Mouse (Mus musculus) midbrain, embryonic 11.5 days (tissue): ENCODE measurements around the gene Crabp2. TPM values are rescaled to one million over a fixed set of nuclear protein-coding genes. Genes with fewer than 3 reads are reported as not detected.

ENCODE experiments used
- ATAC-seq: fragments of 200-750 bp; cut with Nextera tagmentation; 2 replicates; pipeline ENCODE4 v1.8.0; 2017; ENCODE audit warnings: moderate TSS enrichment, moderate library complexity; ENCODE audit not compliant: low FRiP score
- DNase-seq: peaks from one replicate; pipeline ENCODE4 v3.0.0; 2015; ENCODE audit warnings: low spot score; ENCODE audit errors: missing footprints
- H3K27ac ChIP-seq: fragments of 300-500 bp; sonication (generic); 2 replicates; pipeline ENCODE4 v1.5.1; 2014; ENCODE audit warnings: low read depth, low read length
- H3K27me3 ChIP-seq: fragments of 300-500 bp; sonication (generic); 2 replicates; pipeline ENCODE4 v1.6.1; 2014; ENCODE audit warnings: mild to moderate bottlenecking, low read length, moderate library complexity, mixed read lengths; ENCODE audit not compliant: control insufficient read depth, insufficient read depth
- H3K36me3 ChIP-seq: fragments of 300-500 bp; sonication (generic); 2 replicates; pipeline ENCODE4 v1.6.1; 2014; ENCODE audit warnings: mild to moderate bottlenecking, low read length, moderate library complexity, mixed read lengths; ENCODE audit not compliant: control insufficient read depth, insufficient read depth
- H3K4me1 ChIP-seq: fragments of 300-500 bp; sonication (generic); 2 replicates; pipeline ENCODE4 v1.6.1; 2014; ENCODE audit warnings: low read length; ENCODE audit not compliant: control insufficient read depth, insufficient read depth
- H3K4me2 ChIP-seq: fragments of 300-500 bp; sonication (generic); 2 replicates; pipeline ENCODE4 v1.6.1; 2014; ENCODE audit warnings: mild to moderate bottlenecking, moderate library complexity
- H3K4me3 ChIP-seq: fragments of 300-500 bp; sonication (generic); 2 replicates; pipeline ENCODE4 v1.5.1; 2014; ENCODE audit warnings: low read depth, low read length
- H3K9ac ChIP-seq: fragments of 300-500 bp; sonication (generic); 2 replicates; pipeline ENCODE4 v1.6.1; 2014; ENCODE audit warnings: low read length
- H3K9me3 ChIP-seq: fragments of 300-500 bp; sonication (generic); 2 replicates; pipeline ENCODE4 v1.6.1; 2016; ENCODE audit warnings: low read length; ENCODE audit not compliant: control insufficient read depth
- WGBS: fragments of 180-500 bp; shearing (Covaris S2); extraction: QIAGEN DNeasy Blood & Tissue Kit; methylation state at CpG from one replicate; pipeline ENCODE4 v1.1.7; 2014; 5-methylcytosine and 5-hydroxymethylcytosine counted together
- polyA plus RNA-seq: library from polyadenylated mRNA; unstranded; fragments of >200 nt; fragmentation: Nextera tagmentation; extraction: Ambion mirVana; gene quantifications from 2 replicates; pipeline ENCODE4 v1.2.1, GENCODE M21; 2014

Gene Crabp2
- polyA plus RNA-seq, 1 experiment from 2014 or later = 540 TPM

DNA sequence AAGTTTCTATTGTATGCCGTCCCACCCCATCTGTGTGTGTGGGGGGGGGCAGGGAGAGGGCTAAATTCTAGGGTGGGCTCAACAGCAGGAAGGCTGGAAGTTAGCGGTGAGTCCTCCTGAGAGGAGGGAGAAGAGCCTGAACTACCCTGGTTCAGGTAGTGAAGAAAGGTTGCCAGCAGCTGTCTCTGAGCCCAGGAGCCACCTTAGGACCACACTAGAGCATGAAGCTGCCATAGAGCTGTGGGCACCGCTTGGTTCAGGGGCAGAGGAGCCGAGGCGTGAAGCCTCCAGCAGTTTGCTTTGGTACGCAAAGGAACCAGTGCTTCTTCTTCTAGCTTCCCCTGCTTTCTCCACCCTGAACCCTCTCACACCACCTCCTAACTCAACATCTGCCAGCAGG is 35.2 kb downstream of the Crabp2 start:
- ATAC-seq = no peak
- peaks cover 81% of the 10 kb centered on the region for H3K4me1 ChIP-seq
- no peaks in the 10 kb centered on the region for H3K27me3 ChIP-seq
- H3K4me3 ChIP-seq = no peak overlapping the region
- peak; percentile 86 for DNase-seq
- 43% methylated on average over 6 of the region's 6 CpGs for WGBS
- H3K4me2 ChIP-seq = peak overlapping the region; percentile 31
- H3K9me3 ChIP-seq = no peaks in the 10 kb centered on the region
- peak overlapping the region; percentile 84 for H3K27ac ChIP-seq
- peak overlapping the region; percentile 46 for H3K9ac ChIP-seq
- H3K36me3 ChIP-seq = no peaks in the 10 kb centered on the region

DNA sequence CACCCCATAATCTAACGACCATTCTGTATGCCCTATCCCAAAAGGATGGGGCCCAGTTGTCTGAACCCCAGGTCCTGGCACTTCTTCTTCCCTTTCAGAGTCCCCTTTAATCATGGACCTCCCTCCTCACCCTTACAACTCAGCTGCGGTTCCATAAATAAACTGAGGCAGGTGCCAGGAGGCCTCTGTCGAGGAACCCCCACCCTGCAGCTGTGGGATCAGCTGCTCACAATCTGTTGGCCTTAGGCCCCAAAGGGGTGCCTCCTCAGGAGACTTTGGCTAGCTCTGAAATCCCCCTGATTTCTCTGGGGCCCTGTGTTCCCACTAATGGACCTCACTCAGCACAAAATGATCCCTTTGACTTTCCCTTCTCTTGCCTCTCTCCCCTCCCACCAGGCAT is 35.6 kb downstream of the Crabp2 start:
- Histone ChIP-seq H3K4me1 (peaks cover 80% of the 10 kb centered on the region), H3K36me3 (no peaks in the 10 kb centered on the region), H3K27me3 (no peaks in the 10 kb centered on the region), H3K27ac (peak overlapping the region; percentile 84), H3K4me3 (no peak overlapping the region), H3K9ac (peak overlapping the region; percentile 10; the same call in 1 of the 2 replicates), H3K9me3 (no peaks in the 10 kb centered on the region), H3K4me2 (no peak overlapping the region)
- DNase-seq (no peak), ATAC-seq (no peak)
- 43% methylated on average over 3 of the region's 3 CpGs for WGBS

DNA sequence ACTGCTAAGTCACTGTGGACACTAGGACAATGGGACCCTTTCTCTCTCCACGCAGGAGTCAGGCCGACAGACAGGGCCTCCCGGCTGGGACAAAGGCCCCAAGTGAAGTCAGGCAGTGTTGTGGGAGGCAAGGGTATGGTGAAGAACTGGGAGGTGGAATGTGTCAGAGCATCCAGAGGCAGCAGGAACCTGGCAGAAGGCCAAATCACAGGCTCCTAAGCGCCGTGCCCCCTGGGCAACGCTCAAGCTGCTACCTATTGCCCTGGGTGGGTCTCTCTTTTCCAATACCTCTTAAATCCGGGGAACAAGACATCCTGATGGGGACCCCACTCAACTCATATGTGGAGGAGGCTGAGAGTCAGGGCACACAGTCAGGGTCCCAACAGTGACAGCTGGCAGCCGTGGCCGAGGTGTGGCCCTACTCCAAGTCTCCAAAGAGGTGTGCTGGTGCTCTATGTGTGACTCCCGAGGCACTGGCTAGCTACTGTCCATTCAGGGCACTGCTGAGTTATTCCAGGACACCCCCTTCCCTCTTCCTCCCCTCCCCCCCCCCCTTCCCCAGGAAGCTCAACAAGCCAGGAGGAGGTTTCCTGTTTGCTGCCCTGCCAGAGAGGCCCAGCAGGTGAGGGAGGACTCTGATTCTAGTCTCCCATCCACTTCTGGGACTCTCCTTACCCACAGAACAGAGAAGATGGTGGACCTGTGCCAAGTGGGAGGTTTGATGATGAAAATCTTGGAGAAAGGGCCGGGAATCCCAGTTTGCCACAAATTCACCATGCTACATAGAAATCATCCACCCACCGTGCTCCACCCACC is 37.2 kb downstream of the Crabp2 start:
- no peak overlapping the region for H3K4me3 ChIP-seq
- no peaks in the 10 kb centered on the region for H3K36me3 ChIP-seq
- DNase-seq = peak; percentile 93
- H3K9ac ChIP-seq = peak overlapping the region; percentile 42; the same call in 1 of the 2 replicates
- peak overlapping the region; percentile 71 for H3K27ac ChIP-seq
- peaks cover 67% of the 10 kb centered on the region for H3K4me1 ChIP-seq
- H3K9me3 ChIP-seq = no peaks in the 10 kb centered on the region
- no peaks in the 10 kb centered on the region for H3K27me3 ChIP-seq
- 0 out of 2 replicates have a peak, but pooled peaks have one; percentile 14 for ATAC-seq
- WGBS = 37% methylated on average over 12 of the region's 12 CpGs
- peak overlapping the region; percentile 18 for H3K4me2 ChIP-seq

DNA sequence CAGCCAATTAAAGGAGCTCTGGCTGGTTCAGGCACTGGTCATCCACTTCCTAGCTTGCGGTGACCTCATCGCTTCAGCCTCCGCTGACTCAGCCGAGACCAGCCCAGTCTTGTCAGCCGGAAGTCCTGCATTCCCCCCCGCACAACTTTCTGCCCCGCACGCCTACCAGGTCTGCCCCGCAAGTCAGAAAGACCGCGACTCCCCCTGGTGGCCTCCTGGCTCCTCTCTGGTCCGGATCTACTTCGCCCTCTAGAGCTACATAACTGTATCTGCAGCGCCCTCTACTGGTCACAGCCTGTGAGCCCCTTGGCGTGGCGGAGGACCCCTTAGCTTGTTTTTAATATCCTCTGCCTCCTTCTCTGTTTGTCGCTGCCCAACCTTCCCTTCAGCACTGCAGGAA is 38.4 kb downstream of the Crabp2 start:
- H3K4me1 ChIP-seq = peaks cover 60% of the 10 kb centered on the region
- peak; percentile 70 for ATAC-seq
- WGBS = under 1% methylated on average over 17 of the region's 17 CpGs

DNA sequence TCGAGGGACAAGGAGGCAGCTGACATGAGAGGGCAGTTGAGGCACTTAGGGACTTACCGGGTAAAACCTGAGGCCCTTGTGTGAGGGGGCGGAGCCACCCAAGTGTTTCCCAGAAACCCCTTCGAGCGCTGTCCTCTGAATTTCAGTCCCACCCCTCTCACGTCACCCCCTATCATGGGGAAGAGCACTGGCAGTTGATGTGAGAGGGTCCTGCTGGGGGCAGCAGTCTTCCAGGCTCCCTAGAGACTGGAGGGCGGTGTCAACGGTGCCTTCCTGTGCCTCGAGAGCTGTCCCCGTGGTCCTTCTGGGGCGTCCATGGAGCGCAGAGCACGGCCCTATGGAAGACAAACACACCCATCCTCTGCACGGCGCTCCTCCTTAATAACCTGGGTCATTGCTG is 39.2 kb downstream of the Crabp2 start:
- peak; percentile 64 for ATAC-seq
- peak; percentile 94 for DNase-seq
- Histone ChIP-seq H3K4me2 (peak overlapping the region; percentile 67), H3K27ac (peak overlapping the region; percentile 44), H3K4me1 (peaks cover 53% of the 10 kb centered on the region), H3K9ac (peak overlapping the region; percentile 52), H3K9me3 (no peaks in the 10 kb centered on the region), H3K4me3 (peak overlapping the region; percentile 26), H3K36me3 (no peaks in the 10 kb centered on the region), H3K27me3 (peaks cover 2% of the 10 kb centered on the region; the same call in 1 of the 2 replicates)
- WGBS = 1% methylated on average over 15 of the region's 15 CpGs

More for the DNA sequence above, 38.4 kb downstream of the Crabp2 start:
- H3K9me3 ChIP-seq = no peaks in the 10 kb centered on the region
- H3K4me3 ChIP-seq = peak overlapping the region; percentile 26
- H3K27ac ChIP-seq = peak overlapping the region; percentile 44; the same call in 1 of the 2 replicates
- peak overlapping the region; percentile 67 for H3K4me2 ChIP-seq
- no peaks in the 10 kb centered on the region for H3K27me3 ChIP-seq
- no peaks in the 10 kb centered on the region for H3K36me3 ChIP-seq
- H3K9ac ChIP-seq = peak overlapping the region; percentile 41; the same call in 1 of the 2 replicates
- peak; percentile 100 for DNase-seq

DNA sequence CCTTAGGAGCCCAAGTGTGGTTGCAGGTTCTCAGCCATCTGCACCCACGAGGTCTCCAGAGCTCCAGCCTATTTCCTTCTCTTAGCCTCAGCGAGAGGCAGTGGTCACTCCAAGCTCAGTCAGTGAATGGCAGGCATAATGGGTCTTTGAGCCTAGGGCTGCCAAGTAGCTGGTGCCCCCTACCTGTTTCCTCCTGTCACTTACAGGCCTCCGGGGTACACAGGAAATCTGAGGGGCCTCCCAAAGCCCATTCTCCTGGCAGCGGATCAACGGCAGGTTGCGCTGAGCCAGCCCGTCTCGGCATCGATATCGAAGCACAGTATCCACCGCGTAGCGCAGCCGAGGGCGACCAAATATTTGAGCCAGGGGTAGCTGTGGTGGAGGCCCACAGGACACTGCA is 39.6 kb downstream of the Crabp2 start:
- Histone ChIP-seq H3K27ac (peak overlapping the region; percentile 44; the same call in 1 of the 2 replicates), H3K9me3 (no peaks in the 10 kb centered on the region), H3K9ac (peak overlapping the region; percentile 52), H3K4me1 (peaks cover 49% of the 10 kb centered on the region), H3K27me3 (peaks cover 4% of the 10 kb centered on the region; the same call in 1 of the 2 replicates), H3K36me3 (no peaks in the 10 kb centered on the region), H3K4me3 (peak overlapping the region; percentile 26), H3K4me2 (peak overlapping the region; percentile 67)
- 10% methylated on average over 15 of the region's 15 CpGs for WGBS
- DNase-seq (peak; percentile 93), ATAC-seq (peak; percentile 0; the same call in 1 of the 2 replicates)

DNA sequence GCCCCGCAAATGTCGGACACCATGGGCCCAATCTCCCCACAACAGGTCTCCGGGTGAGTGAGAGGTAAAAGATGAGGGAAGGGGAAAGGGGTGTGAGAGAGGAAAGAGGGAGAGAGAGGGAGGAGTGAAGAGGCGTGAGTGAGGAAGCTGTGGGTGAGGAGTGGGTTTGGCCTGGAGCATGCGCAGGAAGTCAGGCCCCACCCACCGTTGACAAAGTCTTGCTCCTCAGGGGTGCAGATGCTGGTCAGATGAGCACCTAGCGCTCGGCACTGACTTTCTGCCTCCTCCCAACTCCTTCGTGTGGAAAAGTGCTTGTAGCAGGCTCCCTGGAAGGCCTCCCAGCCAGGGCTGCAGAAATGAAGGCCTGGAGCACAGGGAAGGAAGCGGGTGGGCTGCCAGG is 41.5 kb downstream of the Crabp2 start:
- Histone ChIP-seq H3K27ac (no peak overlapping the region), H3K9me3 (no peaks in the 10 kb centered on the region), H3K9ac (no peak overlapping the region), H3K36me3 (no peaks in the 10 kb centered on the region), H3K4me3 (no peak overlapping the region), H3K4me1 (peaks cover 33% of the 10 kb centered on the region), H3K4me2 (no peak overlapping the region), H3K27me3 (peaks cover 17% of the 10 kb centered on the region; the same call in 1 of the 2 replicates)
- 31% methylated on average over 10 of the region's 10 CpGs for WGBS
- DNase-seq = no peak
- no peak for ATAC-seq

DNA sequence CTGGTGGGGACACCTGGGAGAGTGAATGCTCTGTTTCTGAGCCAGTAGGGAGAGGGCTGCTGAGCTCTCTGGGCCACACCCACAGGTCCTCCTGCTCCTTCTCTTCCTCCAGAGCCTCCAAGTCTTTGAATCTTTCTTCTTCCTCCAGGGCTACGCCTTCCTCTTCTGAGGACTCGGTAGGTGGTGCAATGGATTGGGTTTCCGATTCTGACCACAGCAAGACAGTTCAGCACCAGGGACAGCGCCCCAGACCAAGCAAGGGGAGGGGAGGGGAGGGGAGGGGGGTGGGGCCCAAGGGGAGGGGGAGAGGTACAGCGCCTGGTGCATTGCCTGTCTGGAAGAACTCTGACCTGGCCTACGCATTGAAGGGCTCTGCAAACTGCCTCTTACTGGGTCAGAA is 45.0 kb downstream of the Crabp2 start:
- H3K27me3 ChIP-seq = peaks cover 52% of the 10 kb centered on the region
- H3K27ac ChIP-seq = no peak overlapping the region
- H3K4me2 ChIP-seq = no peak overlapping the region
- H3K4me1 ChIP-seq = peaks cover 4% of the 10 kb centered on the region
- DNase-seq = peak; percentile 92
- H3K4me3 ChIP-seq = no peak overlapping the region
- ATAC-seq = no peak
- H3K9me3 ChIP-seq = no peaks in the 10 kb centered on the region
- H3K36me3 ChIP-seq = no peaks in the 10 kb centered on the region
- 2% methylated on average over 6 of the region's 6 CpGs for WGBS
- no peak overlapping the region for H3K9ac ChIP-seq

DNA sequence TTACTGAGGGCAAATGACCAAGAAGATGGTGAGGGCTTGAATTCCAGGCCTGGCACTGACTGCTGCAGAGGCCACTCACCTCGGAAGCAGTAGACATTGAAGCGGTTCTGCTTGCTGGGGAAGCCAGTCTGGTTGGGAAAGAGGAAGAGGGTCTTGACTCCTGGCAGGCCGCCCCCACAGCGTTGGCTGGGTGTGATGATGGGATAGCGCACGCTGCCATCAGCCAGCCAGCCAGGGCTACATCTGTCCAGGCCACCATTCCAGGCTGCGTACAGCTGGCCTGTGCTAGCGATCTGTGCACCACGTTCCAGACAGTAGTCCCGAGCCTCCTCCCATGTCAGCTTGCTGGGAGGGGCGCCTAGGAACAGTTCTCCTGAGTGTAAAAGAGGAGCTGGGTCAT is 46.9 kb downstream of the Crabp2 start:
- H3K27me3 ChIP-seq = peaks cover 71% of the 10 kb centered on the region
- WGBS = 21% methylated on average over 11 of the region's 11 CpGs

More for the DNA sequence above, 46.9 kb downstream of the Crabp2 start:
- H3K4me1 ChIP-seq = peaks cover 11% of the 10 kb centered on the region
- no peak overlapping the region for H3K4me3 ChIP-seq
- no peaks in the 10 kb centered on the region for H3K36me3 ChIP-seq
- DNase-seq (no peak), ATAC-seq (no peak)
- H3K27ac ChIP-seq = no peak overlapping the region
- no peak overlapping the region for H3K4me2 ChIP-seq
- H3K9ac ChIP-seq = no peak overlapping the region
- H3K9me3 ChIP-seq = no peaks in the 10 kb centered on the region
